Comparison of ENCODE assay signal across 8 mouse cellular contexts in the genomic region with DNA sequence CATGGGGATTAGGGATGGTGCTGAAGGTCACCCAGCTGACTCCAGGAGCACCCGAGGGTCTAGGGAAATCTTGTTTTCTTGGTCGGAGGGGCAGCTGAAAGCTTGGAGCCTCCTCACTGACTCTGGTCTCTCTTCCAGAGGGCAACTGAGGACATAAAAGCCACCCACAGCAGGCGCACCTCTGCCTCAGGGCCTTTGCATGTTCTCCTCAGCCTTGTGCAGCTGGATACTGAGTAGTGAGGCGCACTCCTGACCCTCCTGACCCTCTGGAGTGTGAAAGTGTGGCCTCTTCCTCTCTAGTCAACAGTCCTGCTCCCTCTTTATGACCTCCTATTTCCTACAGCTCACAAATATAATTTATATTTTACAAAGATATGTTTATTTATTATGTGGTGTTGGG. TPM values are rescaled to one million over a fixed set of nuclear protein-coding genes. Genes with fewer than 3 reads are reported as not detected.
A peak's percentile ranks its signal among the peaks of the same experiment; 100 is the strongest.
DNase-seq lines count a peak whose midpoint lies in the region; ATAC-seq and TF ChIP-seq lines count a peak whose summit lies in the region.

No protein-coding gene starts in this region.

- H3K4me1 ChIP-seq in cortical plate, adult 2 months (ENCODE audit: control insufficient read depth, insufficient read depth, low read length): peaks cover 2% of the 10 kb centered on the region; the same call in 1 of the 2 replicates
- peaks cover 21% of the 10 kb centered on the region for H3K4me1 ChIP-seq in intestine, embryonic 16.5 days (ENCODE audit: control insufficient read depth, insufficient read depth, low read length)
- H3K4me1 ChIP-seq in midbrain, embryonic 15.5 days: peaks cover 10% of the 10 kb centered on the region

- no peaks in the 10 kb centered on the region for H3K36me3 ChIP-seq in intestine, embryonic 16.5 days (ENCODE audit: control insufficient read depth, insufficient read depth, low read length)
- no peaks in the 10 kb centered on the region for H3K36me3 ChIP-seq in midbrain, embryonic 15.5 days (replicated peaks)

- H3K4me3 ChIP-seq in cortical plate, adult 2 months (ENCODE audit: insufficient read depth, low read length): no peak overlapping the region; the same call in 1 of the 2 replicates
- H3K4me3 ChIP-seq in intestine, embryonic 16.5 days (ENCODE audit: low read length): no peak overlapping the region
- peak overlapping the region; percentile 50 for H3K4me3 ChIP-seq in midbrain, embryonic 15.5 days

- peak; percentile 19 to 38 for DNase-seq in kidney, adult 8-10 months
- no peak for DNase-seq in kidney, adult 11 months
- DNase-seq in natural killer cell, adult 2 months (ENCODE audit: low spot score in 2 of 2): no peak
- no peak for DNase-seq in T-cell, adult 2 months (ENCODE audit: low spot score)
- no peak for DNase-seq in urinary bladder, adult 2 months (ENCODE audit: low spot score)

- H3K27me3 ChIP-seq in intestine, embryonic 16.5 days (replicated peaks; ENCODE audit: control insufficient read depth, insufficient read depth, low read length): no peaks in the 10 kb centered on the region
- H3K27me3 ChIP-seq in midbrain, embryonic 15.5 days (replicated peaks): peaks cover 4% of the 10 kb centered on the region; the same call in 1 of the 2 replicates

- 0 out of 2 replicates have a peak overlapping the region, but pooled peaks have one; percentile 98 for H3K4me2 ChIP-seq in intestine, embryonic 16.5 days (ENCODE audit: low read depth, low read length)
- H3K4me2 ChIP-seq in midbrain, embryonic 15.5 days: peak overlapping the region; percentile 96

- no peak overlapping the region for H3K9ac ChIP-seq in intestine, embryonic 16.5 days (ENCODE audit: low read depth, low read length)
- no peak overlapping the region for H3K9ac ChIP-seq in midbrain, embryonic 15.5 days

- no peaks in the 10 kb centered on the region for H3K9me3 ChIP-seq in intestine, embryonic 16.5 days (ENCODE audit: control insufficient read depth, low read length)
- H3K9me3 ChIP-seq in midbrain, embryonic 15.5 days: no peaks in the 10 kb centered on the region

- 72% methylated on average over 4 of the region's 4 CpGs for WGBS in intestine, embryonic 16.5 days
- whole genome bisulfite sequencing in midbrain, embryonic 15.5 days: 80% methylated on average over 4 of the region's 4 CpGs

- no peak for TF ChIP-seq CTCF in cortical plate, adult 2 months (IDR thresholded peaks at IDR 0.05; ENCODE audit: extremely low read depth, insufficient read depth, low read length)

- no peak for TF ChIP-seq POLR2A in cortical plate, adult 2 months (IDR thresholded peaks at IDR 0.05; ENCODE audit: extremely low read depth, insufficient read depth, low read length)

- no peak for ATAC-seq in intestine, embryonic 16.5 days
- ATAC-seq in midbrain, embryonic 15.5 days (replicated peaks): no peak

- H3K27ac ChIP-seq in cortical plate, adult 2 months (ENCODE audit: insufficient read depth, low read length): peak overlapping the region; percentile 91
- no peak overlapping the region for H3K27ac ChIP-seq in intestine, embryonic 16.5 days (ENCODE audit: low read length)
- no peak overlapping the region for H3K27ac ChIP-seq in midbrain, embryonic 15.5 days

RNA-seq across cellular contexts. Expression of a gene that starts 4.7 kb away (rescaled TPM):
- polyA plus RNA-seq in cortical plate, adult 2 months (2012; rRNA removed): 30.5 and 37.7 TPM in 2 replicates
- polyA plus RNA-seq in intestine, embryonic 16.5 days (2015; fragmentation: Nextera tagmentation; extraction: Ambion mirVana): 3.3 and 4.4 TPM in 2 replicates
- polyA plus RNA-seq in midbrain, embryonic 15.5 days (2015; fragmentation: Nextera tagmentation; extraction: Ambion mirVana): 5.9 and 6.0 TPM in 2 replicates
- 159 and 184 TPM in 2 replicates for polyA plus RNA-seq in urinary bladder, adult 2 months (2012; rRNA removed)

RNA-seq across cellular contexts. Expression of a gene that starts 35.0 kb away (rescaled TPM):
- polyA plus RNA-seq in cortical plate, adult 2 months (2012; rRNA removed): not detected in 2 replicates
- polyA plus RNA-seq in intestine, embryonic 16.5 days (2015; fragmentation: Nextera tagmentation; extraction: Ambion mirVana): not detected in 2 replicates
- not detected in 2 replicates for polyA plus RNA-seq in midbrain, embryonic 15.5 days (2015; fragmentation: Nextera tagmentation; extraction: Ambion mirVana)
- 0.28 and 0.33 TPM in 2 replicates for polyA plus RNA-seq in urinary bladder, adult 2 months (2012; rRNA removed)

Comparison
In these comparisons a context has a peak if more than half of its experiments do, and no peak if none do; other contexts are left out.
1. DNase-seq: peak in kidney, adult 8-10 months (2 of 2); none in kidney, adult 11 months (single experiment), natural killer cell, adult 2 months (0 of 2), T-cell, adult 2 months (single experiment) and urinary bladder, adult 2 months (single experiment).